Mouse (Mus musculus) heart, embryonic 14.5 days (tissue): ENCODE measurements around the gene Tfcp2. TPM values are rescaled to one million over a fixed set of nuclear protein-coding genes. Genes with fewer than 3 reads are reported as not detected.

Experiments
- ATAC-seq: fragments of 200-750 bp; cut with Nextera tagmentation; 2 replicates; pipeline ENCODE4 v1.8.0; 2017; ENCODE audit warnings: low read depth, moderate TSS enrichment; ENCODE audit not compliant: insufficient number of reproducible peaks, insufficient read depth, low FRiP score
- H3K27ac ChIP-seq, 2 experiments: fragments of 200-500 bp in 1 of 2; fragments of 300-500 bp in 1 of 2; sonication (generic) in 1 of 2; replicated peaks in 1 of 2; 2 replicates each; pipeline ENCODE4 v1.5.1; 2012 to 2014; ENCODE audit warnings: low read depth in 2 of 2, low read length in 2 of 2, control low read depth in 1 of 2, mild to moderate bottlenecking in 1 of 2, mixed read lengths in 1 of 2; ENCODE audit not compliant: control insufficient read depth in 1 of 2, insufficient read depth in 1 of 2
- H3K27me3 ChIP-seq: fragments of 300-500 bp; sonication (generic); 2 replicates; pipeline ENCODE4 v1.6.1; 2014; ENCODE audit warnings: mild to moderate bottlenecking, low read length, control low read depth; ENCODE audit not compliant: control insufficient read depth, insufficient read depth
- H3K36me3 ChIP-seq: fragments of 300-500 bp; sonication (generic); 2 replicates; pipeline ENCODE4 v1.6.1; 2014; ENCODE audit warnings: mild to moderate bottlenecking, control low read depth, low read length, mixed read lengths; ENCODE audit not compliant: control insufficient read depth, insufficient read depth
- H3K4me1 ChIP-seq, 2 experiments: fragments of 200-500 bp in 1 of 2; fragments of 300-500 bp in 1 of 2; sonication (generic) in 1 of 2; 2 replicates each; pipeline ENCODE4 v1.6.1; 2012 to 2014; ENCODE audit warnings: low read length in 2 of 2, control low read depth in 1 of 2, mixed read lengths in 1 of 2; ENCODE audit not compliant: control insufficient read depth in 2 of 2, insufficient read depth in 2 of 2
- H3K4me2 ChIP-seq: fragments of 300-500 bp; sonication (generic); 2 replicates; pipeline ENCODE4 v1.6.1; 2014; ENCODE audit warnings: mild to moderate bottlenecking, low read length
- H3K4me3 ChIP-seq, 2 experiments: fragments of 200-500 bp in 1 of 2; fragments of 300-500 bp in 1 of 2; sonication (generic) in 1 of 2; 2 replicates each; pipeline ENCODE4 v1.5.1; 2012 to 2014; ENCODE audit warnings: low read length in 2 of 2, mild to moderate bottlenecking in 2 of 2, control low read depth in 1 of 2, low read depth in 1 of 2, moderate library complexity in 1 of 2; ENCODE audit not compliant: control insufficient read depth in 1 of 2, insufficient read depth in 1 of 2
- H3K9ac ChIP-seq: fragments of 300-500 bp; sonication (generic); 2 replicates; pipeline ENCODE4 v1.6.1; 2014; ENCODE audit warnings: mild to moderate bottlenecking, low read length
- H3K9me3 ChIP-seq: fragments of 300-500 bp; sonication (generic); 2 replicates; pipeline ENCODE4 v1.6.1; 2016; ENCODE audit warnings: low read length, control low read depth; ENCODE audit not compliant: control insufficient read depth
- WGBS: fragments of 180-500 bp; shearing (Covaris S2); extraction: QIAGEN DNeasy Blood & Tissue Kit; methylation state at CpG from one replicate; pipeline ENCODE4 v1.1.7; 2014; 5-methylcytosine and 5-hydroxymethylcytosine counted together
- polyA plus RNA-seq: library from polyadenylated mRNA; unstranded; fragments of >200 nt; fragmentation: Nextera tagmentation; extraction: Ambion mirVana; gene quantifications from 2 replicates; pipeline ENCODE4 v1.2.1, GENCODE M21; 2014

Tfcp2 gene
- polyA plus RNA-seq = 17.1 and 19.9 TPM in 2 replicates

DNA sequence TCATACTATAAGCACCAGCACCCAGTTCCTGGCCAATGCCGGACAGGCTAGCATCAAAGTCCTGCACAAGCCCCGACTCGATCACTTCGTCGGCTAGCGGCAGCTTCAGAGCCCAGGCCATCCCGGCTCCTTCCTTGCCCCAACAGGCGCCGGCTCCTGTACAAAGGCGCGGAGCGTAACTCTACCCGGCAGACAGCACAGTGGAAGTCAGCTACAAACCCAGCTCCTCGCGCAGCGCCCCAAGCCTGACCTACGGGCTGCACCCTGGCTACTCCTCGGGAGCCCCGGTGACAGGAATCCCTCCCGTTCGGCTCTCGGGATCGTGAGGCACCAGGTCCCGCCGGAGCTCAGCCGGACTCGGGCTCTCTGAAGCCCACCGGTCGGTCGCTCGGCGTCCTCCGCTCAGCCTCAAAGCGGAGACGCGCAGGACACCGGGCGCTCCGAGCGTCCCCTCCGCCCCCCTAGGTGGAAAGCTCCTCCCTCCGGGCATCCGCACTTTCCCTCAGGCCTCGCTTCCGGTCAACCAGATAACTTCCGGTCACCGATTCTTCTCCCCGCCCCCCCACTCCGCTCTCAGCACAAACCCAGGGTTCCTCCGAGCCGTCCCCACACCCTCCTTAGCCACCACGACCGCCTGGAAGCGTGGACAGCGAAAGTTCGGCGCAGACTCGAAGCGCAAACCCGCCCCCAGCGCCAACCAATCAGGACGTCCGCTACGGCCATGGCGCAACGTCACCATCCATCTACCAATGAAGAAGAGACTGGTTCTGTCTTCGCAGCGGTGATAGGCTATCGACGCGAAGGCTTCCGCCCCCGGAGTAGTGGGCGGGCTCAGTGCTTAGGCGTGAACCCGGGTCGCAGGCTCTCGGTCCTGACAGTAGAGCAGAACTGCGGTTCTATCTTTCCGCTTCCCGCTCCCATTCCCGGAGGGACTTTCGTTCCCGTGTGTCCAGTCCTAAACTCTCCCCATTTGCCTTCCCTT is at the start of gene Tfcp2:
Gene Tfcp2 (minus strand): TSS at position 683 of the 982 bp plus-strand sequence.
- Histone ChIP-seq H3K27ac (peak within 1 kb of the TSS; percentile 87 to 95), H3K9me3 (no peaks in the 10 kb centered on the region), H3K9ac (peak within 1 kb of the TSS; percentile 93), H3K27me3 (no peaks in the 10 kb centered on the region), H3K36me3 (peaks cover 12% of the 10 kb centered on the region; the same call in 1 of the 2 replicates), H3K4me3 (peak within 1 kb of the TSS; percentile 65 to 87), H3K4me1 (peaks cover 12 to 24% of the 10 kb centered on the region in 2 experiments), H3K4me2 (peak within 1 kb of the TSS; percentile 94)
- peak; percentile 98 for ATAC-seq
- under 1% methylated on average over 84 of the region's 84 CpGs for WGBS

DNA sequence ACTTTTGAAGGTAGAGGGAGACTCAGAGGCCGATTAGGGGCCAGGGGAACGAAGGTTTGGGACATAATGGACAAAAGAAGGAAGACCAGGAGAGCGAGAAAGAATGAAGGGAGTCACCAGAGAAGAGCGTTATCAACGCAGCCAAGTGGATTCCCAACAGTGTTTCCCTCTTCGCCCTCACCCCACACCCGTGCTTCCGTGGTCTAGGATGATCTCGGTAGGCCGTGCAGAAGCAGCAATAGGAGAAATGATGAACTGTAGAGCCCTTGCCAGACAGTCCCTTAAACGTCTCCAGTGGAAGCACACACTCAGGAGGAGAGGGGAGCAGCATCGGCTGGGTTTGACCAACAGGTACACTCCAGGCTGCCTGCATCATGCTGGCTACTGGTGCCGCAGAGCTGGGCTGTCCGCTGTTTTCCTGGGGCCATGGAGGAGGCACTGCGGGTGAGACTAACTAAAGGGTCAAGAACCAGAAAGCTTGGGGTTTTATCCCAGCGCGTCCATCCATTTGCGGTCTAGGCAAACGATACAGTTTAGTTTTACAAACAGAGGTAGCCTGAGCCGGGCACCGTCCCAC is 49.0 kb upstream of the Tfcp2 start:
- peaks cover 12 to 13% of the 10 kb centered on the region in 2 experiments for H3K4me1 ChIP-seq
- H3K9me3 ChIP-seq = no peaks in the 10 kb centered on the region
- H3K9ac ChIP-seq = peak overlapping the region; percentile 92
- H3K27ac ChIP-seq = no peak overlapping the region
- ATAC-seq = no peak
- H3K4me3 ChIP-seq = peak overlapping the region; percentile 71 to 86
- no peaks in the 10 kb centered on the region for H3K36me3 ChIP-seq
- H3K4me2 ChIP-seq = peak overlapping the region; percentile 92
- 25% methylated on average over 21 of the region's 21 CpGs for WGBS
- peaks cover 9% of the 10 kb centered on the region; the same call in 1 of the 2 replicates for H3K27me3 ChIP-seq

DNA sequence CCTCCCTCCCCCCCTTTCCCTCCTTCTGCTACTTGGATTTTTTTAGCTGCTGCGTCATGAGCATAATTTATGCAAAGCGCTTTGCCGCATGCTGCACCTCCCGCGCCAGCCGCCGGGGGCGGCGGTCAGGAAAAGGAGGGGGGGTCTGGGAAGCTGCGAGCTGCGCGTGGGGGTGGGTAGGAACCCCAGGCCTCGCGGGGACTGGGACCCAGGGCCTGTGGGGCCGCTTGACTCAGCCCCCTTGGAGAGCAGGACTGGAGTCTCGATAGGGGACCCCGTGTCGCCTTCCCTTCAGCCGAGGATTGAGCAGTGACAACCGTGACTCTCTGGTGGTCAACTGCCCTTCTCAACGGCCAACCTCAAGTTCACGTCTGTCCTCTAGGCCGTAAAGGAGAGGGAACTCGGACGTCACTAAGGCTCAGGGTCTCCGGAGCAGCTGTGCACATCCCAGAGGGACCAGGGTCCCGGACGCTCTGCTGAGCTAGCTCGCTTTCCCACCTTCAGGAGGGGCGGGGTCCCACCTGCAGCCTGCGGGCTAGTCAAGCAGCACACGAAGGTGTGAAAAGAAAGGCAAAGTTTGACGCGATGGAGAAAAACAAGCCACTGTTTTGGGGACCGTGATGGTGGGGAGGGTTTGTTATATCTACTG is 48.4 kb upstream of the Tfcp2 start:
- H3K27me3 ChIP-seq = peaks cover 9% of the 10 kb centered on the region; the same call in 1 of the 2 replicates
- H3K9ac ChIP-seq = peak overlapping the region; percentile 92
- WGBS = 1% methylated on average over 35 of the region's 35 CpGs
- H3K27ac ChIP-seq = peak overlapping the region in 1 of 2 experiments; percentile 82; a peak in 2 of 4 replicates
- peak overlapping the region; percentile 92 for H3K4me2 ChIP-seq
- peaks cover 10 to 12% of the 10 kb centered on the region in 2 experiments for H3K4me1 ChIP-seq
- no peaks in the 10 kb centered on the region for H3K9me3 ChIP-seq
- H3K36me3 ChIP-seq = no peaks in the 10 kb centered on the region
- H3K4me3 ChIP-seq = peak overlapping the region; percentile 71 to 86
- peak; percentile 58 for ATAC-seq

DNA sequence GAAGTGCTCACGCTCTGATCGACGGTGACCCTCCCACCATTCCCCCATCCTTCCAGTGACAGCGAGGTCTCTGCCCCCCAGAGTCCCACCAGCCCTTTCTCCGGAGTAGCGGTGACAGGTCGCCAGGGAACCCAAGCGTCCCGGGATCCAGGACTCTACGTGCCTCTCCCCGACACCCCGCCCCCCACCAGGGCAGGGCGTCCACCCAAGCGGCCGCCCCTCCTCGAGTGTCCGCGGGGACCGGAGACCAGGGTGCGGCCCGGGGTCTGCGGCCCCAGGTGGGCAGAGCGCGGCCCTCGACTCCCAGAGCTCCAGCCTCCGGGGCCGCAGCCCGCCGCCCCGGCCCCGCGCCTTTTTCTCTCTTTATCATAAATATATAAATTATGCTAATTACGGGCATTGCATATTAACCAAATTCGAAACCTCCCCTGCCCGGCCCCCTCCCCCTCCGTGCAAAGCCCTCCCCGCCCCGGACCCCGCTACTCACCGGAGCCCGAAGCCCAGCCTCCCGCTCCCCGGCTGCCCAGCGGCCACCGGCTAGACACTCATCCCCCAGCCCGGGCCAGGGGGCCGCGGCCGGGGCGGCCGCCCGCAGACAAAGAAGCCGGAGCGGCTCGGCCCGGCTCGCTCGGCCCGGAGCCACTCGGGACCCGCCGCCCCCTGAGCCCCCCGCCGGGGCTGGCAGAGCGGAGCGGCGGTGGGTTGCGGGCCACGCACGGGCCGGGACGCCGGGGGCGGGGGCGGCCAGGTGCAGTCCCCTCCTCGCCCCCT is 47.7 kb upstream of the Tfcp2 start, which contains the start of gene Pou6f1:
Gene Pou6f1 (minus strand): TSS at position 709 of the 771 bp plus-strand sequence.
- Histone ChIP-seq H3K4me3 (peak within 1 kb of the TSS; percentile 71 to 86), H3K4me2 (peak within 1 kb of the TSS; percentile 92), H3K36me3 (no peaks in the 10 kb centered on the region), H3K9ac (peak within 1 kb of the TSS; percentile 92), H3K27me3 (peaks cover 9% of the 10 kb centered on the region; the same call in 1 of the 2 replicates), H3K4me1 (peaks cover 10% of the 10 kb centered on the region in 2 experiments), H3K9me3 (no peaks in the 10 kb centered on the region), H3K27ac (peak within 1 kb of the TSS; percentile 25 to 82; a peak in 3 of 4 replicates)
- ATAC-seq = peak; percentile 53
- WGBS = under 1% methylated on average over 74 of the region's 76 CpGs

DNA sequence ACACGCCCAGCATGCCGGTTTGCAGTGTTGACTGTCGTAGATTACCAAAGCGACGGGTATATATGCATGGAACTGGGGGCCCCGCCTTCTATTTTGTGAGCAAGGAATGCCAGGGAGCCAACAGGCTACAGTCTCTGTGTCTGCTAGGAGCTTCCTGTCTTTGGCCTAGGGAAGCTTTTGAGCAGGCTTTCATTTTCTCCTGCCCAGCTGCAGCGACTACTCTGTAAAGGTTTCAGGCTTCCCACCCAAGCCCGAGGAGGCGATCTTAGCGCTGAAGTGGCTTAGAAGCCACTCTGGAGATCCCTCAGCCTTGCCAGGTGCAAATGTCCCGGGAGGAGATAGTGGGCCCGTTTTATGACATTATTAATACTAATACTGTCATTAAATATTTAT is 47.1 kb upstream of the Tfcp2 start:
- no peak for ATAC-seq
- WGBS = under 1% methylated on average over 12 of the region's 12 CpGs
- Histone ChIP-seq H3K4me1 (peaks cover 10% of the 10 kb centered on the region in 2 experiments), H3K36me3 (no peaks in the 10 kb centered on the region), H3K27ac (peak overlapping the region; percentile 25 to 82; a peak in 3 of 4 replicates), H3K4me3 (peak overlapping the region; percentile 71 to 86), H3K9me3 (no peaks in the 10 kb centered on the region), H3K9ac (peak overlapping the region; percentile 92), H3K27me3 (peaks cover 9% of the 10 kb centered on the region; the same call in 1 of the 2 replicates), H3K4me2 (peak overlapping the region; percentile 92)

- WGBS = 25% methylated on average over 9 of the region's 9 CpGs
- H3K4me1 ChIP-seq = peaks cover 10% of the 10 kb centered on the region in 2 experiments
- peak overlapping the region; percentile 92 for H3K4me2 ChIP-seq
- H3K27me3 ChIP-seq = peaks cover 9% of the 10 kb centered on the region; the same call in 1 of the 2 replicates
- peak overlapping the region; percentile 71 to 86 for H3K4me3 ChIP-seq
- no peaks in the 10 kb centered on the region for H3K9me3 ChIP-seq
- peak overlapping the region; percentile 92 for H3K9ac ChIP-seq
- H3K36me3 ChIP-seq = no peaks in the 10 kb centered on the region
- H3K27ac ChIP-seq = peak overlapping the region in 1 of 2 experiments; percentile 82; a peak in 2 of 4 replicates
- ATAC-seq = no peak
Measured at GRCm38 (mm10) chr15:100598287-100598882, 46.6 kb upstream of the Tfcp2 start.
